Mouse (Mus musculus): Measurements from ENCODE around the gene Fam126a. TPM values are rescaled to one million over a fixed set of nuclear protein-coding genes. Genes with fewer than 3 reads are reported as not detected.

Fam126a gene
- total RNA-seq, 2 experiments from 2014 or later = 14.6 to 20.0 TPM

Other genes with a start within 250 kb of the Fam126a start
- gene Pus7, start 247.0 kb downstream of the Fam126a start, total RNA-seq (2021) = 10 to 100 TPM; 16.1 to 20.3 TPM
- 10 to 100 TPM; 17.8 to 22.3 TPM for gene Rint1, start 243.0 kb downstream of the Fam126a start, total RNA-seq (2021)
- 10 to 100 TPM; 77.6 to 86.2 TPM for gene Tomm7, start 186.5 kb downstream of the Fam126a start, total RNA-seq (2021)
- gene Klhl7, start 69.9 kb upstream of the Fam126a start, total RNA-seq (2021) = 10 to 100 TPM; 79.7 to 97.1 TPM
- 10 to 100 TPM; 10.2 to 14.9 TPM for gene Nupl2, start 134.3 kb upstream of the Fam126a start, total RNA-seq (2021)